Mouse (Mus musculus) forebrain, embryonic 12.5 days (tissue): Measurements from ENCODE around the gene Fam47e. TPM values are rescaled to one million over a fixed set of nuclear protein-coding genes. Genes with fewer than 3 reads are reported as not detected.

Experiments used
- ATAC-seq: fragments of 200-750 bp; cut with Nextera tagmentation; 2 replicates; pipeline ENCODE4 v1.8.0; 2017; ENCODE audit warnings: moderate TSS enrichment; ENCODE audit not compliant: low FRiP score
- H3K27ac ChIP-seq: fragments of 300-500 bp; sonication (generic); 2 replicates; pipeline ENCODE4 v1.5.1; 2016; ENCODE audit warnings: mild to moderate bottlenecking
- H3K27me3 ChIP-seq: fragments of 300-500 bp; sonication (generic); 2 replicates; pipeline ENCODE4 v1.6.1; 2016; ENCODE audit warnings: mild to moderate bottlenecking
- H3K36me3 ChIP-seq: fragments of 300-500 bp; sonication (generic); replicated peaks from 2 replicates; pipeline ENCODE4 v1.6.1; 2016; ENCODE audit warnings: mild to moderate bottlenecking
- H3K4me1 ChIP-seq: fragments of 300-500 bp; sonication (generic); 2 replicates; pipeline ENCODE4 v1.6.1; 2016
- H3K4me2 ChIP-seq: fragments of 300-500 bp; sonication (generic); 2 replicates; pipeline ENCODE4 v1.6.1; 2016; ENCODE audit warnings: mild to moderate bottlenecking, moderate library complexity
- H3K4me3 ChIP-seq: fragments of 300-500 bp; sonication (generic); replicated peaks from 2 replicates; pipeline ENCODE4 v1.5.1; 2016; ENCODE audit warnings: mild to moderate bottlenecking
- H3K9ac ChIP-seq: fragments of 300-500 bp; sonication (generic); 2 replicates; pipeline ENCODE4 v1.6.1; 2016; ENCODE audit warnings: mild to moderate bottlenecking
- H3K9me3 ChIP-seq: fragments of 300-500 bp; sonication (generic); 2 replicates; pipeline ENCODE4 v1.6.1; 2016
- whole genome bisulfite sequencing: fragments of 180-500 bp; shearing (Covaris S2); methylation state at CpG from one replicate; pipeline ENCODE4 v1.1.7; 2016; 5-methylcytosine and 5-hydroxymethylcytosine counted together
- polyA plus RNA-seq: library from polyadenylated mRNA; unstranded; fragments of >200 nt; fragmentation: Nextera tagmentation; extraction: Ambion mirVana; gene quantifications from 2 replicates; pipeline ENCODE4 v1.2.1, GENCODE M21; 2016

Fam47e gene
- polyA plus RNA-seq, 1 experiment from 2014 or later = not detected

- WGBS = 91% methylated on average over 1 of the region's 1 CpGs
- Histone ChIP-seq H3K9me3 (no peaks in the 10 kb centered on the region), H3K4me2 (no peak overlapping the region), H3K4me1 (no peaks in the 10 kb centered on the region), H3K27me3 (no peaks in the 10 kb centered on the region), H3K9ac (no peak overlapping the region), H3K36me3 (no peaks in the 10 kb centered on the region), H3K4me3 (no peak overlapping the region), H3K27ac (no peak overlapping the region)
- ATAC-seq = no peak
Measured at GRCm38 (mm10) chr5:92555905-92556304, 1.0 kb downstream of the Fam47e start.

GRCm38 (mm10) chr5:92557508-92557907 is 2.6 kb downstream of the Fam47e start:
- Histone ChIP-seq H3K9ac (no peak overlapping the region), H3K36me3 (no peaks in the 10 kb centered on the region), H3K27ac (no peak overlapping the region), H3K4me3 (no peak overlapping the region), H3K4me2 (no peak overlapping the region), H3K9me3 (no peaks in the 10 kb centered on the region), H3K27me3 (no peaks in the 10 kb centered on the region), H3K4me1 (no peaks in the 10 kb centered on the region)
- no peak for ATAC-seq
- 93% methylated on average over 1 of the region's 1 CpGs for WGBS

- H3K4me3 ChIP-seq = no peak overlapping the region
- 68% methylated on average over 2 of the region's 2 CpGs for WGBS
- no peaks in the 10 kb centered on the region for H3K36me3 ChIP-seq
- ATAC-seq = no peak
- no peak overlapping the region for H3K9ac ChIP-seq
- H3K4me2 ChIP-seq = no peak overlapping the region
- no peak overlapping the region for H3K27ac ChIP-seq
- H3K4me1 ChIP-seq = no peaks in the 10 kb centered on the region
- H3K27me3 ChIP-seq = no peaks in the 10 kb centered on the region
- H3K9me3 ChIP-seq = no peaks in the 10 kb centered on the region
Measured at GRCm38 (mm10) chr5:92560201-92560600, 5.3 kb downstream of the Fam47e start.

GRCm38 (mm10) chr5:92562002-92562401 is 7.1 kb downstream of the Fam47e start:
- Histone ChIP-seq H3K4me3 (no peak overlapping the region), H3K36me3 (no peaks in the 10 kb centered on the region), H3K9me3 (no peaks in the 10 kb centered on the region), H3K27ac (no peak overlapping the region), H3K9ac (no peak overlapping the region), H3K4me2 (no peak overlapping the region), H3K4me1 (no peaks in the 10 kb centered on the region), H3K27me3 (no peaks in the 10 kb centered on the region)
- WGBS = 84% methylated on average over 13 of the region's 13 CpGs
- ATAC-seq = no peak

GRCm38 (mm10) chr5:92571232-92571631 is 16.4 kb downstream of the Fam47e start:
- Histone ChIP-seq H3K4me2 (no peak overlapping the region), H3K36me3 (no peaks in the 10 kb centered on the region), H3K27me3 (no peaks in the 10 kb centered on the region), H3K9me3 (no peaks in the 10 kb centered on the region), H3K9ac (no peak overlapping the region), H3K4me3 (no peak overlapping the region), H3K4me1 (no peaks in the 10 kb centered on the region), H3K27ac (no peak overlapping the region)
- WGBS = 90% methylated on average over 4 of the region's 4 CpGs
- no peak for ATAC-seq

GRCm38 (mm10) chr5:92579559-92579958 is 24.7 kb downstream of the Fam47e start:
- Histone ChIP-seq H3K4me1 (no peaks in the 10 kb centered on the region), H3K27me3 (no peaks in the 10 kb centered on the region), H3K27ac (no peak overlapping the region), H3K4me2 (no peak overlapping the region), H3K9ac (no peak overlapping the region), H3K36me3 (no peaks in the 10 kb centered on the region), H3K4me3 (no peak overlapping the region), H3K9me3 (no peaks in the 10 kb centered on the region)
- 90% methylated on average over 14 of the region's 14 CpGs for WGBS
- no peak for ATAC-seq

GRCm38 (mm10) chr5:92585932-92586331 is 31.1 kb downstream of the Fam47e start:
- H3K9me3 ChIP-seq = no peaks in the 10 kb centered on the region
- H3K4me3 ChIP-seq = no peak overlapping the region
- no peak for ATAC-seq
- no peaks in the 10 kb centered on the region for H3K36me3 ChIP-seq
- H3K9ac ChIP-seq = no peak overlapping the region
- H3K4me1 ChIP-seq = no peaks in the 10 kb centered on the region
- no peaks in the 10 kb centered on the region for H3K27me3 ChIP-seq
- 77% methylated on average over 10 of the region's 10 CpGs for WGBS
- no peak overlapping the region for H3K4me2 ChIP-seq
- H3K27ac ChIP-seq = no peak overlapping the region

GRCm38 (mm10) chr5:92595026-92595425 is 40.2 kb downstream of the Fam47e start:
- 89% methylated on average over 5 of the region's 5 CpGs for WGBS
- no peaks in the 10 kb centered on the region for H3K36me3 ChIP-seq
- no peak overlapping the region for H3K4me2 ChIP-seq
- H3K27ac ChIP-seq = no peak overlapping the region
- no peaks in the 10 kb centered on the region for H3K27me3 ChIP-seq
- ATAC-seq = no peak
- no peaks in the 10 kb centered on the region for H3K4me1 ChIP-seq
- no peak overlapping the region for H3K9ac ChIP-seq
- no peaks in the 10 kb centered on the region for H3K9me3 ChIP-seq
- no peak overlapping the region for H3K4me3 ChIP-seq

GRCm38 (mm10) chr5:92596865-92597264 is 42.0 kb downstream of the Fam47e start:
- no peak for ATAC-seq
- no peak overlapping the region for H3K4me3 ChIP-seq
- no peak overlapping the region for H3K27ac ChIP-seq
- 93% methylated on average over 8 of the region's 8 CpGs for WGBS
- no peaks in the 10 kb centered on the region for H3K36me3 ChIP-seq
- H3K9ac ChIP-seq = no peak overlapping the region
- H3K4me1 ChIP-seq = no peaks in the 10 kb centered on the region
- H3K4me2 ChIP-seq = no peak overlapping the region
- H3K27me3 ChIP-seq = peaks cover 7% of the 10 kb centered on the region; the same call in 1 of the 2 replicates
- no peaks in the 10 kb centered on the region for H3K9me3 ChIP-seq

GRCm38 (mm10) chr5:92599030-92599429 is 44.2 kb downstream of the Fam47e start:
- ATAC-seq = no peak

GRCm38 (mm10) chr5:92602691-92603690 is 48.1 kb downstream of the Fam47e start, which contains the start of gene Stbd1:
Stbd1 (plus strand) TSS chr5:92603041.
- no peaks in the 10 kb centered on the region for H3K36me3 ChIP-seq
- H3K4me2 ChIP-seq = peak within 1 kb of the TSS; percentile 95
- H3K9me3 ChIP-seq = no peaks in the 10 kb centered on the region
- H3K4me3 ChIP-seq = peak within 1 kb of the TSS; percentile 67
- peaks cover 5% of the 10 kb centered on the region; the same call in 1 of the 2 replicates for H3K4me1 ChIP-seq
- peaks cover 21% of the 10 kb centered on the region for H3K27me3 ChIP-seq
- peak; percentile 95 for ATAC-seq
- H3K9ac ChIP-seq = peak within 1 kb of the TSS; percentile 71
- under 1% methylated on average over 63 of the region's 69 CpGs for WGBS
- H3K27ac ChIP-seq = no peak within 1 kb of the TSS

More at GRCm38 (mm10) chr5:92599030-92599429, 44.2 kb downstream of the Fam47e start:
- H3K9me3 ChIP-seq = no peaks in the 10 kb centered on the region
- 86% methylated on average over 10 of the region's 10 CpGs for WGBS
- H3K27me3 ChIP-seq = peaks cover 17% of the 10 kb centered on the region; the same call in 1 of the 2 replicates
- peaks cover 5% of the 10 kb centered on the region; the same call in 1 of the 2 replicates for H3K4me1 ChIP-seq
- no peak overlapping the region for H3K4me2 ChIP-seq
- no peak overlapping the region for H3K4me3 ChIP-seq
- H3K36me3 ChIP-seq = no peaks in the 10 kb centered on the region
- H3K27ac ChIP-seq = no peak overlapping the region
- no peak overlapping the region for H3K9ac ChIP-seq

GRCm38 (mm10) chr5:92604452-92605247 is 49.8 kb downstream of the Fam47e start:
- Histone ChIP-seq H3K36me3 (no peaks in the 10 kb centered on the region), H3K9me3 (no peaks in the 10 kb centered on the region), H3K4me1 (peaks cover 5% of the 10 kb centered on the region; the same call in 1 of the 2 replicates), H3K4me2 (no peak overlapping the region), H3K27ac (no peak overlapping the region), H3K27me3 (peaks cover 21% of the 10 kb centered on the region), H3K9ac (no peak overlapping the region), H3K4me3 (no peak overlapping the region)
- ATAC-seq = no peak
- WGBS = 84% methylated on average over 10 of the region's 10 CpGs
